Mouse (Mus musculus): ENCODE results near the gene Mccc1. TPM values are rescaled to one million over a fixed set of nuclear protein-coding genes. Genes with fewer than 3 reads are reported as not detected.

The Mccc1 gene
- polyA plus RNA-seq, 1 experiment from 2014 or later: 19.6 TPM

- no peak overlapping the region for H3K4me2 ChIP-seq (replicated peaks; ENCODE audit: low read depth)
- no peak overlapping the region for H3K4me3 ChIP-seq (ENCODE audit: low read depth, low read length)
- H3K9me3 ChIP-seq (ENCODE audit: control insufficient read depth, low read length): no peaks in the 10 kb centered on the region
- TF ChIP-seq CTCF (IDR thresholded peaks at IDR 0.05; ENCODE audit: low read depth): no peak
- TF ChIP-seq EP300 (optimal IDR thresholded peaks at IDR 0.05): no peak
- no peak overlapping the region for H3K9ac ChIP-seq (ENCODE audit: low read length)
- 51% methylated on average over 11 of the region's 11 CpGs for WGBS
- no peaks in the 10 kb centered on the region for H3K4me1 ChIP-seq (replicated peaks; ENCODE audit: control insufficient read depth, insufficient read depth)
- ATAC-seq (ENCODE audit: low FRiP score, low TSS enrichment) (peak; percentile 86), DNase-seq (ENCODE audit: low spot score) (peak; percentile 57)
- no peaks in the 10 kb centered on the region for H3K27me3 ChIP-seq (ENCODE audit: control insufficient read depth, insufficient read depth, low read length)
- H3K27ac ChIP-seq (replicated peaks): no peak overlapping the region
- peaks cover 3% of the 10 kb centered on the region; the same call in 1 of the 2 replicates for H3K36me3 ChIP-seq (ENCODE audit: control insufficient read depth, insufficient read depth, low read length)
Measured at GRCm38 (mm10) chr3:35994552-35995531, 5.6 kb downstream of the Mccc1 start.

GRCm38 (mm10) chr3:35990715-35991114 lies 9.8 kb downstream of the Mccc1 start:
- peaks cover 13% of the 10 kb centered on the region for H3K36me3 ChIP-seq (ENCODE audit: control insufficient read depth, insufficient read depth, low read length)

GRCm38 (mm10) chr3:35988031-35988430 lies 12.4 kb downstream of the Mccc1 start:
- no peaks in the 10 kb centered on the region for H3K9me3 ChIP-seq (ENCODE audit: control insufficient read depth, low read length)
- DNase-seq (ENCODE audit: low spot score) (no peak), ATAC-seq (ENCODE audit: low FRiP score, low TSS enrichment) (no peak)
- H3K4me1 ChIP-seq (replicated peaks; ENCODE audit: control insufficient read depth, insufficient read depth): no peaks in the 10 kb centered on the region
- H3K27ac ChIP-seq (replicated peaks): no peak overlapping the region
- TF ChIP-seq CTCF (IDR thresholded peaks at IDR 0.05; ENCODE audit: low read depth) (no peak), EP300 (optimal IDR thresholded peaks at IDR 0.05) (no peak)
- H3K9ac ChIP-seq (ENCODE audit: low read length): no peak overlapping the region
- H3K36me3 ChIP-seq (ENCODE audit: control insufficient read depth, insufficient read depth, low read length): peaks cover 20% of the 10 kb centered on the region
- no peak overlapping the region for H3K4me2 ChIP-seq (replicated peaks; ENCODE audit: low read depth)
- 92% methylated on average over 6 of the region's 6 CpGs for WGBS
- no peaks in the 10 kb centered on the region for H3K27me3 ChIP-seq (ENCODE audit: control insufficient read depth, insufficient read depth, low read length)
- no peak overlapping the region for H3K4me3 ChIP-seq (ENCODE audit: low read depth, low read length)

More at GRCm38 (mm10) chr3:35990715-35991114, 9.8 kb downstream of the Mccc1 start:
- H3K27me3 ChIP-seq (ENCODE audit: control insufficient read depth, insufficient read depth, low read length): no peaks in the 10 kb centered on the region
- TF ChIP-seq CTCF (IDR thresholded peaks at IDR 0.05; ENCODE audit: low read depth) (no peak), EP300 (optimal IDR thresholded peaks at IDR 0.05) (no peak)
- DNase-seq (ENCODE audit: low spot score) (no peak), ATAC-seq (ENCODE audit: low FRiP score, low TSS enrichment) (no peak)
- H3K4me1 ChIP-seq (replicated peaks; ENCODE audit: control insufficient read depth, insufficient read depth): no peaks in the 10 kb centered on the region
- H3K4me3 ChIP-seq (ENCODE audit: low read depth, low read length): no peak overlapping the region
- no peaks in the 10 kb centered on the region for H3K9me3 ChIP-seq (ENCODE audit: control insufficient read depth, low read length)
- no peak overlapping the region for H3K9ac ChIP-seq (ENCODE audit: low read length)
- 71% methylated on average over 7 of the region's 7 CpGs for WGBS
- no peak overlapping the region for H3K4me2 ChIP-seq (replicated peaks; ENCODE audit: low read depth)
- no peak overlapping the region for H3K27ac ChIP-seq (replicated peaks)

GRCm38 (mm10) chr3:35986266-35986665 lies 14.2 kb downstream of the Mccc1 start:
- no peaks in the 10 kb centered on the region for H3K9me3 ChIP-seq (ENCODE audit: control insufficient read depth, low read length)
- ATAC-seq (ENCODE audit: low FRiP score, low TSS enrichment) (no peak), DNase-seq (ENCODE audit: low spot score) (no peak)
- H3K27me3 ChIP-seq (ENCODE audit: control insufficient read depth, insufficient read depth, low read length): no peaks in the 10 kb centered on the region
- no peak overlapping the region for H3K27ac ChIP-seq (replicated peaks)
- no peaks in the 10 kb centered on the region for H3K4me1 ChIP-seq (replicated peaks; ENCODE audit: control insufficient read depth, insufficient read depth)
- H3K36me3 ChIP-seq (ENCODE audit: control insufficient read depth, insufficient read depth, low read length): peaks cover 22% of the 10 kb centered on the region
- no peak overlapping the region for H3K4me3 ChIP-seq (ENCODE audit: low read depth, low read length)
- no peak overlapping the region for H3K4me2 ChIP-seq (replicated peaks; ENCODE audit: low read depth)
- no peak for TF ChIP-seq EP300 (optimal IDR thresholded peaks at IDR 0.05)
- no peak for TF ChIP-seq CTCF (IDR thresholded peaks at IDR 0.05; ENCODE audit: low read depth)
- no peak overlapping the region for H3K9ac ChIP-seq (ENCODE audit: low read length)
- WGBS: 93% methylated on average over 6 of the region's 6 CpGs

- Histone ChIP-seq H3K27me3 (ENCODE audit: control insufficient read depth, insufficient read depth, low read length) (no peaks in the 10 kb centered on the region), H3K27ac (replicated peaks) (no peak overlapping the region), H3K9me3 (ENCODE audit: control insufficient read depth, low read length) (no peaks in the 10 kb centered on the region), H3K4me3 (ENCODE audit: low read depth, low read length) (no peak overlapping the region), H3K4me2 (replicated peaks; ENCODE audit: low read depth) (no peak overlapping the region), H3K4me1 (replicated peaks; ENCODE audit: control insufficient read depth, insufficient read depth) (no peaks in the 10 kb centered on the region), H3K9ac (ENCODE audit: low read length) (no peak overlapping the region), H3K36me3 (ENCODE audit: control insufficient read depth, insufficient read depth, low read length) (peaks cover 4% of the 10 kb centered on the region)
- WGBS: 68% methylated on average over 7 of the region's 7 CpGs
- DNase-seq (ENCODE audit: low spot score) (peak; percentile 60), ATAC-seq (ENCODE audit: low FRiP score, low TSS enrichment) (peak; percentile 79; the same call in 1 of the 2 replicates)
- TF ChIP-seq EP300 (optimal IDR thresholded peaks at IDR 0.05) (no peak), CTCF (IDR thresholded peaks at IDR 0.05; ENCODE audit: low read depth) (peak; percentile 81)
Measured at GRCm38 (mm10) chr3:35973551-35973950, 26.9 kb downstream of the Mccc1 start.

- no peak overlapping the region for H3K4me3 ChIP-seq (ENCODE audit: low read depth, low read length)
- H3K9ac ChIP-seq (ENCODE audit: low read length): no peak overlapping the region
- ATAC-seq (ENCODE audit: low FRiP score, low TSS enrichment) (no peak), DNase-seq (ENCODE audit: low spot score) (peak; percentile 28)
- H3K4me2 ChIP-seq (replicated peaks; ENCODE audit: low read depth): no peak overlapping the region
- WGBS: 77% methylated on average over 4 of the region's 4 CpGs
- H3K9me3 ChIP-seq (ENCODE audit: control insufficient read depth, low read length): no peaks in the 10 kb centered on the region
- TF ChIP-seq CTCF (IDR thresholded peaks at IDR 0.05; ENCODE audit: low read depth) (peak; percentile 79), EP300 (optimal IDR thresholded peaks at IDR 0.05) (no peak)
- H3K27ac ChIP-seq (replicated peaks): no peak overlapping the region
- H3K4me1 ChIP-seq (replicated peaks; ENCODE audit: control insufficient read depth, insufficient read depth): no peaks in the 10 kb centered on the region
- no peaks in the 10 kb centered on the region for H3K27me3 ChIP-seq (ENCODE audit: control insufficient read depth, insufficient read depth, low read length)
- H3K36me3 ChIP-seq (ENCODE audit: control insufficient read depth, insufficient read depth, low read length): peaks cover 4% of the 10 kb centered on the region
Measured at GRCm38 (mm10) chr3:35972985-35973384, 27.5 kb downstream of the Mccc1 start.

All from stomach, postnatal 0 days (tissue).